7 mouse cellular contexts compared by ENCODE assay signal in genomic region chr11:116671112-116671844, GRCm38 (mm10). TPM values are rescaled to one million over a fixed set of nuclear protein-coding genes. Genes with fewer than 3 reads are reported as not detected.
A peak's percentile ranks its signal among the peaks of the same experiment; 100 is the strongest.
DNase-seq lines count a peak whose midpoint lies in the region; ATAC-seq lines count a peak whose summit lies in the region.

No protein-coding gene starts in this region.

- peaks cover 35% of the 10 kb centered on the region for H3K4me1 ChIP-seq in intestine, embryonic 16.5 days (ENCODE audit: control insufficient read depth, insufficient read depth, low read length)
- peaks cover 14% of the 10 kb centered on the region for H3K4me1 ChIP-seq in midbrain, embryonic 11.5 days (ENCODE audit: control insufficient read depth, insufficient read depth, low read length)

- H3K27ac ChIP-seq in intestine, embryonic 16.5 days (ENCODE audit: low read length): peak overlapping the region; percentile 82
- no peak overlapping the region for H3K27ac ChIP-seq in midbrain, embryonic 11.5 days (ENCODE audit: low read depth, low read length)

- intact Hi-C loops in gastrocnemius, postnatal 36 days (cut with DNase I): loop anchor here (2.0 kb wide), 1 partner anchor 138 kb away; no protein-coding TSS in a partner anchor
- intact Hi-C loops in left cerebral cortex, postnatal 36 days (cut with DNase I): loop anchor here (1.0 to 2.0 kb wide), 2 partner anchors 28 to 138 kb away; no protein-coding TSS in a partner anchor

- peaks cover 16% of the 10 kb centered on the region for H3K36me3 ChIP-seq in intestine, embryonic 16.5 days (ENCODE audit: control insufficient read depth, insufficient read depth, low read length)
- H3K36me3 ChIP-seq in midbrain, embryonic 11.5 days (ENCODE audit: control insufficient read depth, insufficient read depth, low read length): peaks cover 19% of the 10 kb centered on the region

- peak overlapping the region; percentile 94 for H3K9ac ChIP-seq in intestine, embryonic 16.5 days (ENCODE audit: low read depth, low read length)
- peak overlapping the region; percentile 81 for H3K9ac ChIP-seq in midbrain, embryonic 11.5 days (ENCODE audit: low read length)

- peak overlapping the region; percentile 80 for H3K4me3 ChIP-seq in intestine, embryonic 16.5 days (ENCODE audit: low read length)
- peak overlapping the region; percentile 52 for H3K4me3 ChIP-seq in midbrain, embryonic 11.5 days (ENCODE audit: low read depth, low read length)

- ATAC-seq in intestine, embryonic 16.5 days: peak; percentile 82
- ATAC-seq in midbrain, embryonic 11.5 days (ENCODE audit: low FRiP score): peak; percentile 87

- peak; percentile 96 for DNase-seq in adrenal gland, adult 2 months
- peak; percentile 99 for DNase-seq in embryo, embryonic 11.5 days (ENCODE audit: low read depth, low spot score)
- DNase-seq in gastrocnemius, postnatal 36 days: peak; percentile 98
- DNase-seq in left cerebral cortex, postnatal 36 days (ENCODE audit: low spot score in 2 of 2): peak; percentile 93 to 97
- peak; percentile 100 for DNase-seq in midbrain, embryonic 11.5 days (ENCODE audit: low spot score, missing footprints)
- DNase-seq in skeletal muscle tissue, adult 2 months (ENCODE audit: low read depth, low spot score): peak; percentile 99

- WGBS in intestine, embryonic 16.5 days: under 1% methylated on average over 45 of the region's 45 CpGs
- 2% methylated on average over 45 of the region's 45 CpGs for WGBS in midbrain, embryonic 11.5 days

- H3K4me2 ChIP-seq in intestine, embryonic 16.5 days (ENCODE audit: low read depth, low read length): peak overlapping the region; percentile 67
- peak overlapping the region; percentile 93 for H3K4me2 ChIP-seq in midbrain, embryonic 11.5 days

- H3K9me3 ChIP-seq in intestine, embryonic 16.5 days (ENCODE audit: control insufficient read depth, low read length): no peaks in the 10 kb centered on the region
- no peaks in the 10 kb centered on the region for H3K9me3 ChIP-seq in midbrain, embryonic 11.5 days (ENCODE audit: control insufficient read depth, low read length)

- no peaks in the 10 kb centered on the region for H3K27me3 ChIP-seq in intestine, embryonic 16.5 days (replicated peaks; ENCODE audit: control insufficient read depth, insufficient read depth, low read length)
- no peaks in the 10 kb centered on the region for H3K27me3 ChIP-seq in midbrain, embryonic 11.5 days (ENCODE audit: control insufficient read depth, insufficient read depth, low read length)

RNA-seq across cellular contexts. Expression of gene Cygb, which starts 17.2 kb away (rescaled TPM):
- total RNA-seq in adrenal gland, adult 2 months (2021): 10 to 100 TPM; 24.8 to 46.8 TPM
- polyA plus RNA-seq in adrenal gland, adult 2 months (2012; rRNA removed): 54.3 and 62.4 TPM in 2 replicates
- total RNA-seq in gastrocnemius, postnatal 36 days (2021): 10 to 100 TPM in 1 of 2 experiments, 1 to 10 TPM in 1; 8.4 to 13.6 TPM
- 12.3 and 14.4 TPM in 2 replicates for polyA plus RNA-seq in intestine, embryonic 16.5 days (2015; fragmentation: Nextera tagmentation; extraction: Ambion mirVana)
- 10 to 100 TPM; 44.2 TPM for total RNA-seq in left cerebral cortex, postnatal 36 days (2021)
- polyA plus RNA-seq in midbrain, embryonic 11.5 days (2014; fragmentation: Nextera tagmentation; extraction: Ambion mirVana): 1.7 and 2.1 TPM in 2 replicates

RNA-seq across cellular contexts. Expression of gene Prcd, which starts 17.9 kb away (rescaled TPM):
- total RNA-seq in adrenal gland, adult 2 months (2021): 10 to 100 TPM; 10.2 to 14.2 TPM
- polyA plus RNA-seq in adrenal gland, adult 2 months (2012; rRNA removed): 13.0 and 14.1 TPM in 2 replicates
- total RNA-seq in gastrocnemius, postnatal 36 days (2021): under 1 TPM; 0.46 to 0.74 TPM
- polyA plus RNA-seq in intestine, embryonic 16.5 days (2015; fragmentation: Nextera tagmentation; extraction: Ambion mirVana): 1.4 and 1.9 TPM in 2 replicates
- total RNA-seq in left cerebral cortex, postnatal 36 days (2021): 1 to 10 TPM; 4.3 to 6.2 TPM
- 0.22 and 1.0 TPM in 2 replicates for polyA plus RNA-seq in midbrain, embryonic 11.5 days (2014; fragmentation: Nextera tagmentation; extraction: Ambion mirVana)

RNA-seq across cellular contexts. Expression of gene Rhbdf2, which starts 44.5 kb away (rescaled TPM):
- 10 to 100 TPM in 1 of 2 experiments, 1 to 10 TPM in 1; 8.2 to 22.7 TPM for total RNA-seq in adrenal gland, adult 2 months (2021)
- polyA plus RNA-seq in adrenal gland, adult 2 months (2012; rRNA removed): 41.1 and 56.8 TPM in 2 replicates
- total RNA-seq in gastrocnemius, postnatal 36 days (2021): 10 to 100 TPM in 1 of 2 experiments, 1 to 10 TPM in 1; 9.4 to 10.2 TPM
- 10.8 and 11.9 TPM in 2 replicates for polyA plus RNA-seq in intestine, embryonic 16.5 days (2015; fragmentation: Nextera tagmentation; extraction: Ambion mirVana)
- 1 to 10 TPM in 1 of 2 experiments, under 1 TPM in 1; 0.84 to 1.9 TPM for total RNA-seq in left cerebral cortex, postnatal 36 days (2021)
- polyA plus RNA-seq in midbrain, embryonic 11.5 days (2014; fragmentation: Nextera tagmentation; extraction: Ambion mirVana): 1.2 and 1.3 TPM in 2 replicates
